Mouse (Mus musculus): ENCODE data around the gene Mblac2.

Gene Mblac2

GRCm38 (mm10) chr13:81743391-81744091 is 32.4 kb downstream of the Mblac2 start:
- no peak for DNase-seq

GRCm38 (mm10) chr13:81744092-81744396 is 32.9 kb downstream of the Mblac2 start:
- DNase-seq: no peak

GRCm38 (mm10) chr13:81754878-81755277 is 43.7 kb downstream of the Mblac2 start:
- DNase-seq: no peak

- DNase-seq: no peak
Observed at GRCm38 (mm10) chr13:81755324-81755723, 44.2 kb downstream of the Mblac2 start.

- no peak for DNase-seq
Observed at GRCm38 (mm10) chr13:81757058-81757660, 46.0 kb downstream of the Mblac2 start.

GRCm38 (mm10) chr13:81760379-81760778 is 49.2 kb downstream of the Mblac2 start:
- no peak for DNase-seq

- peak; percentile 23 for DNase-seq
Observed at GRCm38 (mm10) chr13:81761566-81762186, 50.5 kb downstream of the Mblac2 start.

- DNase-seq: no peak
Observed at GRCm38 (mm10) chr13:81764173-81764572, 53.0 kb downstream of the Mblac2 start.

- peak; percentile 33 for DNase-seq
Observed at GRCm38 (mm10) chr13:81767038-81767659, 56.0 kb downstream of the Mblac2 start.

GRCm38 (mm10) chr13:81776217-81776616 is 65.1 kb downstream of the Mblac2 start:
- no peak for DNase-seq

- no peak for DNase-seq
Observed at GRCm38 (mm10) chr13:81782475-81782874, 71.3 kb downstream of the Mblac2 start.

GRCm38 (mm10) chr13:81782971-81783404 is 71.8 kb downstream of the Mblac2 start, which contains the start of gene Cetn3:
Gene Cetn3 (plus strand): TSS chr13:81783077.
- peak; percentile 94 for DNase-seq

GRCm38 (mm10) chr13:81783405-81784342 is 72.5 kb downstream of the Mblac2 start:
- DNase-seq: peak; percentile 97

- peak; percentile 21 for DNase-seq
Observed at GRCm38 (mm10) chr13:81785766-81786480, 74.8 kb downstream of the Mblac2 start.

- no peak for DNase-seq
Observed at GRCm38 (mm10) chr13:81790160-81790559, 79.0 kb downstream of the Mblac2 start.

- no peak for DNase-seq
Observed at GRCm38 (mm10) chr13:81791861-81792260, 80.7 kb downstream of the Mblac2 start.

- no peak for DNase-seq
Observed at GRCm38 (mm10) chr13:81793850-81794249, 82.7 kb downstream of the Mblac2 start.

- no peak for DNase-seq
Observed at GRCm38 (mm10) chr13:81801121-81801520, 90.0 kb downstream of the Mblac2 start.

Measured in cerebellum, adult 11-12 months (tissue).